Comparison of ENCODE assay signal across 25 mouse cellular contexts in genomic region chr3:70324692-70325091, GRCm38 (mm10).
DNase-seq lines count a peak whose midpoint lies in the region; ATAC-seq lines count a peak whose summit lies in the region.
"Had no signal": no experiment of that assay in that cellular context is flagged by ENCODE, and none has a peak within 500 bp of the region (broad histone marks: within the 10 kb centered on the region; RNA-seq: fewer than 3 reads in every experiment).

No protein-coding gene starts in this region.

- WGBS in lung, embryonic 15.5 days, result 32% methylated on average over 2 of the region's 2 CpGs

- peak; percentile 27 to 38 for DNase-seq in cerebellum, postnatal 14 days
- no peak for DNase-seq in cerebellum, adult 9-10 months
- peak; percentile 4 for DNase-seq in gastrocnemius, postnatal 14 days
- no peak for DNase-seq in gastrocnemius, postnatal 4 days (ENCODE audit: low spot score in 2 of 2)
- DNase-seq in lung, postnatal 10 days, result no peak
- peak; percentile 32 for DNase-seq in brain, adult 2 months (ENCODE audit: low read depth, low spot score)
- DNase-seq in retina, postnatal 1 day, result no peak
- DNase-seq: adrenal gland, adult 2 months; adrenal gland, postnatal 25 days; cerebellum, adult 11 months; cerebellum, adult 9-11 months; embryo, embryonic 11 days; gastrocnemius, postnatal 10 days had no signal

- no peak overlapping the region for H3K9ac ChIP-seq in lung, embryonic 15.5 days
- H3K9ac ChIP-seq: embryonic facial prominence, embryonic 15.5 days; forebrain, embryonic 15.5 days; heart, embryonic 12.5 days; hindbrain, embryonic 15.5 days had no signal

- H3K27ac ChIP-seq in lung, embryonic 15.5 days, result no peak overlapping the region
- H3K27ac ChIP-seq: embryonic facial prominence, embryonic 15.5 days; forebrain, embryonic 10.5 days; forebrain, embryonic 15.5 days; hindbrain, embryonic 10.5 days; hindbrain, embryonic 15.5 days had no signal

- H3K27me3 ChIP-seq in lung, embryonic 15.5 days, result no peaks in the 10 kb centered on the region
- H3K27me3 ChIP-seq: embryonic facial prominence, embryonic 15.5 days; forebrain, embryonic 15.5 days; heart, embryonic 12.5 days; hindbrain, embryonic 15.5 days had no signal

- H3K36me3 ChIP-seq in lung, embryonic 15.5 days, result no peaks in the 10 kb centered on the region
- H3K36me3 ChIP-seq: embryonic facial prominence, embryonic 15.5 days; forebrain, embryonic 10.5 days; forebrain, embryonic 15.5 days; heart, embryonic 12.5 days; hindbrain, embryonic 10.5 days; hindbrain, embryonic 15.5 days had no signal

- H3K4me2 ChIP-seq in lung, embryonic 15.5 days, result no peak overlapping the region
- H3K4me2 ChIP-seq: embryonic facial prominence, embryonic 15.5 days; forebrain, embryonic 15.5 days; heart, embryonic 12.5 days; hindbrain, embryonic 15.5 days had no signal

- intact Hi-C loops in gastrocnemius, postnatal 14 days (cut with DNase I; ENCODE audit: low total_unique reads), result no loop called here

- ATAC-seq in lung, embryonic 15.5 days (ENCODE audit: borderline replicate concordance, extremely low read depth, low FRiP score, low TSS enrichment), result peak; percentile 75; the same call in 1 of the 2 replicates
- ATAC-seq: activated CD4-positive, CD25-positive, alpha-beta regulatory T cell, adult 4 months; forebrain, embryonic 15.5 days; inflammation-experienced regulatory T-cells, adult 6 months; intestine, postnatal 0 days; Patski had no signal

- no peaks in the 10 kb centered on the region for H3K9me3 ChIP-seq in lung, embryonic 15.5 days
- H3K9me3 ChIP-seq: embryonic facial prominence, embryonic 15.5 days; forebrain, embryonic 10.5 days; forebrain, embryonic 15.5 days; heart, embryonic 12.5 days; hindbrain, embryonic 10.5 days; hindbrain, embryonic 15.5 days had no signal

- no peaks in the 10 kb centered on the region for H3K4me1 ChIP-seq in lung, embryonic 15.5 days
- H3K4me1 ChIP-seq: embryonic facial prominence, embryonic 15.5 days; forebrain, embryonic 10.5 days; forebrain, embryonic 15.5 days; heart, embryonic 12.5 days; hindbrain, embryonic 10.5 days; hindbrain, embryonic 15.5 days had no signal

- H3K4me3 ChIP-seq in lung, embryonic 15.5 days, result no peak overlapping the region
- H3K4me3 ChIP-seq: embryonic facial prominence, embryonic 15.5 days; erythroblast, embryonic 14.5 days; forebrain, embryonic 10.5 days; forebrain, embryonic 15.5 days; heart, embryonic 12.5 days; hindbrain, embryonic 10.5 days; hindbrain, embryonic 15.5 days had no signal

Comparison
In these comparisons a context has a peak if more than half of its experiments do, and no peak if none do; other contexts are left out.
1. DNase-seq: peak in cerebellum, postnatal 14 days (2 of 2), gastrocnemius, postnatal 14 days (single experiment) and brain, adult 2 months (single experiment); none in cerebellum, adult 9-10 months (single experiment), gastrocnemius, postnatal 4 days (0 of 2), lung, postnatal 10 days (single experiment) and retina, postnatal 1 day (single experiment).